Mouse (Mus musculus): ENCODE measurements around the gene Atp1b3.
"Not testable (repeated sequence)": the region's sequence is repeated elsewhere in the genome, so short reads cannot be mapped to it uniquely, and the experiment has no call there.

Gene Atp1b3

DNA sequence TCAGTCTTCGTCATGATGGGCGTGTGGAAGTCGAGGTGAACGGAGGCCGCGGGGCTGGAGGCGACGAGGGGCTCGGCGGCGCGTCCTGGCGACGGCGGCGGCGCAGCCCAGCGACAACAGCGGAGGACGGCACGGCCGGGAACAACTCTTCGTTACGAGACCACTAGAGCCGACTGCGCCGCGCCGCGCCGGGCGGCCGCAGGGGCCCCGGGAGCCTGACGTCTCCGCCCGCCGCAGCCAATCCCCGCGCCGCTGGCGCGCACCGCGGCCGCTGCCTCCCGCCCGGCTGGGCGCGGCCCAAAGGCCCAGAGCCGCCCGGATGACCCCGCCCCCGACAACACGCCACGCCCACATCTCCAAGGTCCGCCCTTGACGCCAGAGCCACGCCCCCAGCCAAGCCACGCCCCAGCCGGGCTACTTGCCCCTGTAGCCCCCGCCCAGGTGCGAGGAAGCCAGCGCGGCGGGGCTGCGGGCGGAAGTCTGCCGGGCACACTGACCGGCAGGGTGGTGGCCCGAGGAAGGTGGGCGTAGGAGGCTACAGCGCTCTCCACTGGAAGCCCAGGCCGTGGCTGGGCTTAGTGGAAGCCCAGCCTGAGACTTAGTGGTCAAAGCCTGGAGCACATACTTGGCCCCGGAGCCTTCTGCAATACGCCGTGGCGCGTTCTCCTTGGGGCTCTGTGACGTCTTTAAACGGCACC lies at the start of gene Atp1b3:
Atp1b3 (minus strand) TSS at position 302 of the 698 bp plus-strand sequence.
- DNase-seq: peak; percentile 100

DNA sequence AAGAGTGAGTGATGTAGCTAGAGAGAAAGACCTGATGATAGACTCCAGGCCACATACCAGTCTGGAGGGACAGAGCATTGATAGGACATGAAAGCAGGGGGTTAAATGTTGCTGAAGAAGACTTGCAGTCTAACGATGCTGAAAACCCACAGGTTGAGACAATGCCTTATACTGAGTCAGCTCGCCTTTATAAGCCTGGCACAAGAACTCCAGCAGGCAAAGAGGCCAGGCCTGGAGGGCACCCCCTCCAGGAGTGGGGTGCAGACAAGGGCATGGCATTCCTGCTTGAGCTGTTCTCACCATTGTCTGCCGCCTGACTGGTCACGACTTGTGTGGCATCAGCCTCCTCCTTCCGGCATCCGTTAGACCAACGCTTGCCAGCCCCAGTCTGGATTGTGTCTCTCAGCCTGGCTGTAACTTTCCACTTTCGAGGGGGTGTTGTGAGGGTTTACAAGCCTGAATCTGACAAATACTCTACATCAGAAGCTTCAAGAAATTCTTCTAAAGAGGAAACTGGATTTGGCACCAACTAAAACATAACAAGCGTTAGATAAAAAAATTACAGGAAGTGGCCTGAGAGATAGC lies 48.7 kb upstream of the Atp1b3 start:
- no peak for DNase-seq

DNA sequence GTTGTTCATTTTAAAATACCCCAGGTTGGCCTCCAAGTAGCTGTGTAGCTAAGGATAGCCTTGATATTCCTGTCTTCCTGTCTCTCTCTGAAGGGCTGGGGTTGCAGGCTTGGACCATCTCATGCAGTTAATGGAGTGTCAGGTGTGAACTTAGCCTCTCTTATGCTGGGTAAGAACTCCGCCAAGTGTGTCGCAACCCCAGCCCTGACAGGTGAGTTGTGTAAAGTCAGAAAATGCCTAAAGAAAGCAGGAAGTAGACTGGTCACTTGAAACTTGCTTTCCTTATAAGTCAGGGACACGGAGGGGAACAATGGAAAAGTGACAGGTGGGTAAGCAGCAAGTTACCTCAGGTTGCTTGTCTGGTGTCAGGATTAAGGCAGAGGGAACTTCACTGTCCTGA lies 40.1 kb upstream of the Atp1b3 start:
- DNase-seq: no peak

DNA sequence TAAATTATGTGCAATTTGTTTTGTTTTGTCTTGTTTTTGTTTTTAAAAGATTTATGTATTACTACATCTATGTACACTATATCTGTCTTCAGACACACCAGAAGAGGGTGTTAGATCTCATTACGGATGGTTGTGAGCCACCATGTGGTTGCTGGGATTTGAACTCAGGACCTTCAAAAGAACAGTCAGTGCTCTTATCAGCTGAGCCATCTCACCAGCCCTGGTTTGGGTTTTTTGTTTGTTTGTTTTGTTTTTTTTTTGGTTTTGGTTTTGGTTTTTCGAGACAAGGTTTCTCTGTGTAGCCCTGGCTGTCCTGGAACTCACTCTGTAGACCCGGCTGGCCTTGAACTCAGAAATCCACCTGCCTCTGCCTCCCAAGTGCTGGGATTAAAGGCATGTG lies 35.7 kb upstream of the Atp1b3 start:
- not testable (repeated sequence) for DNase-seq

DNA sequence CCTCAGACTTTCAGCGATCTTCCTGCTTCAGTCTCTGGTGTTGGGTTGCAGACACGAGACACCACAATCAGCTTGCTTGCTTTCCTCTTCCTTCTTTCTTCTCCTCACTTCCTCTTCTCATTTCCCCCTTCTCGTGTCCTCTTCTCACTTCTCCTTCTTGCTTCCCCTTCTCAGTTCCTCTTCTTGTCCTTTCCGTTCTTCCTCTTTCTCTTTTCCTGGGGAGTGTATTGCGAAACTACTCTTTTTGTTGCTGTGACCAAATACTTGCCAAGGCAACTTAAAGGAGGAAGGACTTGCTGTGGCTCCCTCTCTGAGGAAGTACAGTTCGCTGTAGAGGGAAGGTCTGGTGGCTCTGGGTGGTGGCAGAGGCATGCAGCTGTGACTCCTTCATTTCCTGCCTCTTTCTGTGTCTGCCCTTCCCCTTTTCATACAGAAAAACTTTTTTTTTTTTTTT lies 35.2 kb upstream of the Atp1b3 start:
- peak; percentile 62 for DNase-seq

DNA sequence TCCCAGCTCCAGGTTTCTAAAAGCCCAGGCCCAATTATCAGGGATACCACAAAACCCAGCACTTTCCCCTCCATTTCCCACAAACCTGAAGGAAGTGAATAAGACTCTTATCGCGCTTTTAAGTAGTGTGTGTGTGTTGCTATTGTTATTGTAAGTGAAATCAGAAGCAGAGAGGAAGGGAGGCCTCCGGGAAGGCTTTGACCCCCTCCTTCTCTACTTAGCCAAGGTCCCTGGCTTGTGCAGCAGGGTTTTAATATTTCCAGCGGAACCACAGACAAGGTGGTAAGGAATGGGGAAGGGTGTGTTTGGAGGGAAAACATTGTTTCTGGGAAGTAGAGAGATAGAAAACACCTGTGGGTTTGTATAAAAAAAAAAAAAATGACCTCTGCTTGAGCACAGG lies 34.4 kb upstream of the Atp1b3 start:
- DNase-seq: no peak

DNA sequence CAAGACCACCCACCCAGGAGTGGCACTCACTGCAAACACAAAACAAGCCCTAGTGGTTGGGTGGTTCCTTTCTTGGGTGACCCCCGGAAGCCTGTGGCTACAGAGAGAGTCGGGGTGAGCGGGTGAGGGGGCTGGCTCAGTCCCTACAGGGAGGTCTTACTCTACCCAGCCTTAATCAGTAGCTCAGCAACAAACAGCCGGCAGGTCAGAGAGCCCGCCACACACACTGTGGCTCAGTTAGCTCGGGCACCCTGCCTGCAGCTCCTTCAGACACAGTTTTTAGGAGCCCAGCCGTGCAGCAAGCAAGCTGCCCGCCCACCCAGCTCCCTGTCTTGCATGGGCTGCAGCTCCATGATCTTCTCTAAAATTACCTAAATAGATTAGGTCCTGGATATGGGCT lies 33.9 kb upstream of the Atp1b3 start:
- no peak for DNase-seq

DNA sequence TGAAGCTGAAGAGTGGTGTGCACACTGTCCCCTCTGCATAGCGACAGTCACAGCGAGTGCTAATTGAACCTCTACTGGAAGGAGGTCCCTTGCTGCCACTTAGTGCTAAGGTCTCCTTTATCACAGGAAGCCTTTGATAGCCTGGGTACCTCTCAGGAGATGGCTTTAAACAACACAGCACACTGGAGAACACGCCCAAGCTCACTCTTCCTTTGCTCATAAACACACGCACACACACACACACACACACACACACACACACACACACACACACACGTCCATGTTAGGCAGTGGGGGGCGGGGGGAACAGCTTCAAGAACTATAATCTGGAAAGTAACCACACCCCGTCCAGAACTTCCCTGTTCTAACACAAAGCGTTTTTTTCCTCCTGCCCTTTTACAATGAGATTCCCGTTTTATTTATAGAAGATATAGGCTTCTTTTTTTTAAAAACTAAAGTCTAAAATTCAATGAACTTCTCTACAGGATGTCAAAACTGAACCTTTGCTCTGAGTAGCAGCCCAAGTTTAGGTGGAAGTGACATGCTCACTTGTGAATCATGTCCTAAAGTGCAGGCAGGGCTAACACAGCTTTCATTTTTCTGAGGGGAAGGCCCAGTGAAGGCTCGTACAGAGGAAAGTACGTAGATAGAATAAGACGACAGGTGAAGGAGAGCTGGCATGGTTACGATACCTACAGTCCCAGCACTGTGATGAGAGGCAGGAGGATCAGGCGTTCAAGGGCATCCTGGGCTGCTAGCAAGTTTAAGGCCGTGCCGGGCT lies 30.9 kb upstream of the Atp1b3 start:
- DNase-seq: peak; percentile 41

DNA sequence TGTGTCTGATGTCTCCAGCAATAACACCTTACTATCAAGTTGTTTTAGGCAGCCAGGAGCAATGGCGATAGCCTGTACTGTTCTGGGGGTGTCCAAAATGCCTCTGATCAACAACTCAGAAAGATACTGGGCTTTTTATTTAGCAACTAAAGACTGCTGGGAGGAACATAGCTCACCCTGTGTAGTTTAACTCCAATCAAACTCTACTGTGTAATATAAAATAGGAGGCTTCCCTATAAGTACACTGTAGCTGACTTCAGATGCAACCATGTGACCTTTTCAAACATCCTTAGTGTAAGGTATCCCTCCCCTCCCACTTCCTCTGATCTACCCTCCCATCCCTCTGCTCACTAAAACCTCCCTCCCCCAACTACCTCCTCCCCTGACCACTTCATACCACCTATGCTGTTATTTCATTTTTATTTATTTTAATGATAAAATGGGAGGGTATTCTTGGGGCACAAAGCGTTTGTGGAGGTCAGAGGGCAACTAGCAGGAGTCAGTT lies 29.5 kb upstream of the Atp1b3 start:
- DNase-seq: no peak

DNA sequence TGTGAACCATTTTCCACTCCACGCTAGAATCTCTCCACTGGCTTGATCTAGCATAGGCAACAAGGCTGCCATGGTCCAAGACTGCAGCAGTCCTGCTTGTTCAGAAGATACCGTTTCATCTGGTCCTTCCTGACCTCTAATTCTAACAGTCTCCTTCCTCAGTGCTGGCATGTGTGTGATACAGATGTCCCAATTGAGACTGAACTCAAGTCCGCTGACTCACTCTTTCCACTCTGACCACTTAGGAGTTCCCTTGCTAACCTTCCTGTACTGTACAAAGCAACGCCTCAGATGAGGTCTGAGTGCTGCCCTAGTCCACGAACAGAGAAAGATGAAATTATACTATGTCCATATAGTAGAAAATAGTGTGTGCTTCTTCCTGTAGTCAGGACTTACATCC lies 28.9 kb upstream of the Atp1b3 start:
- DNase-seq: no peak

DNA sequence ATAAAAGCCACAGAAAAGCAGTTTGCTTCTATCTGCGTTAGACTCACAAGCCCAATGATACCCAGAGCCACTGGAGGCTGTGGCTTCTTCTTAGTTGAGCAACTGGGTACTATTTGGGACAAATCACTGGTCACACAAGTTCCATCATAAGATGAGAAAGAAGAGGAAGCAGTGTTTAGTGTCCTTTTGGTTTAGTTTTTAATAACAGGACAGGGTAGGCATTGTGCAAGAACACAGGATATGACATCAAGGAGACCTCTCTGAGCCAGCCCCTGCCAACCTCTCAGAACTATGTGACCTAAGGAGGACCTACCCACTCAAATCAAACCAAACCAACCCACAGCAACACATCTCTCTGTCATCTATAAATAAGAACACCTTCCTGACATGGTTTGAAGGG lies 27.7 kb upstream of the Atp1b3 start:
- no peak for DNase-seq

DNA sequence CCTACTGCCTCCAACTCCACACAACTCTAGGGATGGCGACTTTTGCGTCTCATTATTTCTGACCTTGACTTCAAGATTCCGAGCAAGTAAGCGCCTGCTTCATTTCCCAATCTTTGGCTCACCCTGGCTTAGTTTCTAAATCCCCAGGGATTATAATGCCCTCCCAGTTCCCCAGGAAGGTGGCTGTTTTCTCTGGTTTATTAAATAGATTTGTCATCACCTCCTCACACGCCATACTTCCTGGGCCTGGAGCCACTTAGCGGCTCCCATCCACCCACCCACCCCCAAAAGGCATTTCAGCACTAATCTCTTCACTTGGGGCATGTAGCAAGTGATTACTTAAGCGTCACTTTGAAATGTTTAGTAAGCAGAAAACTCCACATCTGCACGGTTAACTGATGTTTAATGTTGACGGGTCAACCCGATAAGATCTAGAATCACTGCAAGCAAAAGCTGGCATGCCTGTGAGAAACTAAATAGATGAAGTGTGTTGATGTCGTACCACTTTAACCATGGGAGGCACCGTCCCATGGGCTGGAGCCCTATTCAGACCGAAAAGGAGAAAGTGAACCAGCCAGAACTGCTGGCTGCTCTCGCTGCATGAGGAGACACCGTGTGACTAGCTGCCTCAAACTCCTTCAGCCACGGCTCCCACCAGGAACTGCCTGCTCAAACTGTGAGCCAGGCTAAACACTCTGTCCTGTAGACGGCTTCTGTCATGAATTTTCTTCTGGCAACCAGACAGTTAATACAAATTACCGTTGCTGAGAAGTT lies 19.7 kb upstream of the Atp1b3 start:
- DNase-seq: no peak

DNA sequence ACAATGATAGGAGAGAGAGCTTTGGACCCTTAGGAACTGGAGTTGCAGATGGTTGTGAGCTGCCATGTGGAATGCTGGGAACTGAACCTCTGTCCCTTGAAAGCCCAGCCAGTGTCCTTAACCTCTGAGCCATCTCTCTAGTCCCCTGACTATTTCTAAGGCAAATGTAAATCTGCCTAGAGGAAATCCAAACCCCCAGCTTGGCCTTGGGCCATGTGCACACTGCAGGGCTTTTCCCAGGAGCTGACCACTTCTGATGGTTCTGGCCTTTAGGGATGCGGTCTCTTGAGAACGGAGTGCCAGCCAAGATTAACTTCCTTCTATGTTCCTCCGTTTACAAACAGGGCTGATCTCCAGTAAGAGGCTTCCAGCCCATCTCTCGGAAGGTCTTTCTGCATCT lies 18.5 kb upstream of the Atp1b3 start:
- no peak for DNase-seq

DNA sequence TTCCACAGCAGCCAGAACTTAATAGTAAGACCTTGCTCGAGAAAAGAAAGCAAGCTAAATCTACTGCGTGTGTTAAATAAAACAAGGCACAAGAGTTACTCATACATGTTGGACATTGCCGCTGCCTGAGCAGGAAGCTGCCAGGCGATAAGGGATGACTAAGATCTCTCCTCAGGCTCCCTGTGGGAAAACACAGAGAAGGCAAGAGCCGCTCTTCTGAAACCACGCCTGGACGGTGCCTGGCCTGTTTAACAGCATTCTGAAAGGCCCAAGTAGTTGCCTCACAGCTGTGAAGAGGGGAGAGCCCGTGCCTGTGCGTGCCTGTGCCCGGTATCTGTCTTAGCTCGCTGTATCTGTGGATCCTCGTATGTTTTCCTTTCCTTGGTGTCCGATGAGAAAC lies 17.2 kb upstream of the Atp1b3 start:
- DNase-seq: no peak

DNA sequence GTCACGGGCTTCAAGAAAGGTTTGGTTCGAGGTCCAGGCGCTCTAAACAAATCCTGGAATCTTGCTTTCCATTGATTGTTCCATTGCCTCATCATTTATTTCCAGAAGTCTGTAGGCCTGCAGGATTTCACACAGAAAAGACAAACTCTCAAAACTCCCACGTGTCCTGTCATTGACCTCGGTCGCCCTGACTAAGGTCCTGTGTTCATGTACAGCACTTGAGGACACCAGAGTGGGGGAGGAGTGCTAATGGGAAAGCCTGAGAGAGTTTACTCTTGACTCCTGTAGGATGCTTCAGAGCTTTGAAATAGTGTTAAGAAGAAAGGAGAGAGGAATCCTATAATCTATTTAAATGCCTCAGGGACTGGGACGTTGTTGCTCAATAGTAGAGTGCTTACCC lies 15.3 kb upstream of the Atp1b3 start:
- DNase-seq: no peak

DNA sequence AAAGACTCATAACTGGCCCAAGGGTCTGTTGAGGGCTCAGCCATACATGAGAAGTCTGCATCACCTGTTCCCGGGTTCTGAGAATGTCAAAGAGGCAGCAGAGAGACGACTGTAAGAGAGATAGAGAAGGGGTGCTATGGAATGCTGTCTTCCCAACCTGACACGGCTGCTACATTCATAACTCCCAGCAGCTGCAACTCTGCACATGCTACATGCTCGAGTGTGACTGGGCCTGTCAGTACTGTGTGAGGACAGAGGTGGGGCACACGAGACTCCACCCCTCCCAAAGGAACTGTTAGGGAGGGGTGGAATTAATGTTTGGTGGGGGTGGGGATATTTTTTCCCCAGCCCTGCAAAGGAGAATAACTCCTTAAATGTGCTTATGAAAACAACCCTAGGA lies 14.5 kb upstream of the Atp1b3 start:
- DNase-seq: no peak

DNA sequence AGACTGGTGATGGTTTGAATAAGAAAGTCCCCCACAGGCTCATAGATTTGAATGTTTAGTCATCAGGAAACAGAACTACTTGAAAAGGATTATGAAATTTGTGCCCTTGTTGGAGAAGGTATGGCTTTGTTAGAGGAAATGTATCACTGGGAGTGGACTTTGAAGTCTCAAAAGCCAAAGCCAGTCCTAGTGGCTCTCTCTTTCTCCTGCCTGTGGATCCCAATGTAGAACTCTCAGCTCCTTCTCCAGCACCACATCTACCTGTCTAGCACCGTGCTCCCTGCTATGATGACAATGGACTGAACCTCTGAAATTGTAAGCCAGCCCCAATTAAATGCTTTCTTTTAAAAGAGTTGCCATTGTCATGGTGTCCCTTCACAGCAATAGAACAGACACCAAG lies 12.9 kb upstream of the Atp1b3 start:
- no peak for DNase-seq

DNA sequence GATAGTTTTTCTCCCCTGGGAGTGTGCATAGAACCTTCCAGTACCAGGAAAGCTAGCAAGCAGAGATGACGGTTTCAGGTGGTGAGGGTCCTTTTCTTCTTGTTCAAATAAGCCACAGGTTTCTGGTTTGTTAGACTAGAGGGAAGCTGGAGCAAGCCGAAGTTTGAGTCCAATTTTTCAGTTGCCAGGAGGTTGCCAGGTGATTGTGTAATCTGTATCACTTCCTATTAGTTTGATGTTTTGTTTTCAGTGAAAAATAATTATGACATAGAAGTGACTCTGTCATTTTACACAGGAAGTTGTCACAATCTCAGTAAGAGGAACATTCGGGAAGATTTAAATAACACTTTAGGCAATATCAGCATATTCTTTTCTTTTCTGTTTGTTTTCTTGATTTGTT lies 11.6 kb upstream of the Atp1b3 start:
- no peak for DNase-seq

DNA sequence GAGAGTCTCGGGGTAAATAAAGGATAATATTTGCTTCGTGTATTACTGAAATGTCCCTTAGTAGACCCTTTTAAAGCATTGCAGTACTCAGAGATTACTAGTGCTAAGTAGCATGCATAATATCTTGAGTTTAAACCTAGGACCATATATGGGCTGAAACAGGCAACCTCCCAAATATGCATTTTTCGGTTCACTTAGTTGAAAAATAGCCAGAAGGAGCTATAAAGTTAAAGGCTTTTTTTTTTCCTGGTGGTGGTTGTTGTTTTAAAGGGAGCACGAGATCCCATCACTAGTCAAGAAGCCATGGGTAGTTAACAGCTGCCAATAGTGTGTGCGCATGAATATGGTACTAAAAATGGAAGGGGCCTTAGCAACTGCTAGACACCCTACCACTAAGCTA lies 6.8 kb upstream of the Atp1b3 start:
- no peak for DNase-seq

DNA sequence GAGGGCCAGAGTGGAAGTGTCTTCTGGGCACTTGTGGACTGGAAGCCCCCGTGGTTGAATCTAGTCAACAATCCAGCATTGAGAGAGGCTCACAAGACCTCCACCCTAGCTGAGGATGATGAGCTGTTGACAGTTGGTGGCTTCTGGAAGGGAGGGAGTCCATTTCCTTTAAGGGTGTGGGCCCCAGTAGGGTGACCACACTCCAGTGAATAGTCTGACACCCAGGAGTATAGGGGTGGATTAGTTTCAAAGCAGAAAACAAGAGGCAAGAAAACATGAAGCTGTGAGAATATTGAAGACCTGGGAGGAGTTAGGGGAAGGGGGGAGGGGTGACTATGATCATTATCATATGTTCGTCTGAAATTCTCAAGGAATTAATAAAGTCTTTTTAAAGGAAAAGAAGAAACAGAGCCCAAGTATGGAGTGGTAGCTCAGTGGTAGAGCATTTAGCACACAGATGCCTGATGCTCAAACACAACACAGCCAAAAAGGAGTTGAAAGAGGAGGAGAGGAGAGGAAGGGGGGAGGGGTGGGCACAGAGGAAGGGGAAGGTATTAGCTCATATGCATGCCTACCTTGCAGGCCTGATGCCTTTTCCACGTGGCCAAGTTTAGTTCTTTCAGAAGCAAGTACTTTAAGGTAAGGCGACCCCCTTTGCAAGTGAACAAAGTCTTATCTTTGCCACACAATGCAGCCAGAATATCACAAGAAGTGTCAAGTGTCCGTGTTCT lies 5.6 kb upstream of the Atp1b3 start:
- DNase-seq: no peak

DNA sequence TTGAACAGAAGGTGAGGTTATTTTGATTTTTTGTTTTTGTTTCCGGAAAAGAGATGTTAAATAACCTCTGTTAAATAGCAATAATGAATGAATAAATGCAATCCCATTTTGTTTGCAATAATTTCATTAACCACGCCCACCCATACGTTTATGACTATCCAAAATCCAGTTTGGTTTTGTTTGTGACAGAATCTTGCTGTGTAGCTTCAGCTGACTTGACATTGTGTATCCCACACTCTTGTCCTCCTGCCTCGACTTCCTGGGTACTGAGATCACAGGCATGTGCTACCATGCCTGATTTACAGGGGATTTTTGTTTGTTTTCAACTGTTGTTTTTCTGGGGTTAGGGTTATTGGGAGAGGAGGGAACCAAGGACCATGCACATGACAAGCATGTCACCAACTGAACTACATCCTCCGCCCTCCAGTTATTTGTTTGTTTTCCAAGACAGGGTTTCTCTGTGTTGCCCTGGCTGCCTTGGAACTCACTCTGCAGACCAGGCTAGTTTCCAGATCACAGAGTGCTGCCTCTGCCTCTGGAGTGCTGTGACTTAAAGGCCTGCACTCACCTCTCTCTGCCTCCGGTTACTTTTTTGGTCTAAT lies 1.1 kb upstream of the Atp1b3 start:
- DNase-seq: no peak

DNA sequence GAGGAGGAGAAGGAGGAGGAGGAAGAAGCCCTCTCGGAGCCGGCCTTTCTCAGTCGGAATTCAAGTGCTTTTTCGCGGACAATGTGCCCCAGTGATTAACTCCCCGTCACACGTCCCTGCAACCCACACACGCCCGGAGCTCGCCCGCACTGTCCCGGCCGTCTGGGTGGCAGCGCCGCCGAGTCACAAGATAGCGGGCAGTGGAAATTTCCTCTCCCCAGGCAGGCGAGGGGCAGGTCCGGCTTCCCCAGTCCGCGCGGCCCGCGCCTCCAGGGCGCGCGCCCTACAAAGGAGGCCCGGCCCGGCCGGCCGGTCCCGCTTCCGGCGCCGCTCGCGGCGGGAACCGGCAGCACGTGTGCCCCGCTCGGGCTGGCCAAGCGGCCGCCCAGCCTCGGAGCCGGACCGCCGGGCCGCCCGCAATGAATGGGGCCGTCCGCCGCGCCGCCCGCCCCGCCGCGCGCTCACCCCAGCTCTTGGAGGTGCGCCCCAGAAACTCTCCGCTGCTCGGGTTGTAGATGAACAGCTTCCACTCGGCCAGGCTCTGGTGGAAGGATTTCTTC lies 581 bp downstream of the Atp1b3 start:
- peak; percentile 64 for DNase-seq
